Mouse (Mus musculus): ENCODE measurements around the gene Kdelr2. TPM values are rescaled to one million over a fixed set of nuclear protein-coding genes. Genes with fewer than 3 reads are reported as not detected.

Kdelr2 gene
- polyA plus RNA-seq, 1 experiment from 2014 or later: 140 TPM

Other genes starting within 250 kb of the Kdelr2 start
- 1.3 TPM in 2 replicates for gene Rbak, start 223.1 kb upstream of the Kdelr2 start, polyA plus RNA-seq (2015; fragmentation: Nextera tagmentation; extraction: Ambion mirVana)
- gene Spdye4b, start 222.8 kb upstream of the Kdelr2 start, polyA plus RNA-seq (2015; fragmentation: Nextera tagmentation; extraction: Ambion mirVana): not detected in 2 replicates
- not detected in 2 replicates for gene Spdye4a, start 176.9 kb upstream of the Kdelr2 start, polyA plus RNA-seq (2015; fragmentation: Nextera tagmentation; extraction: Ambion mirVana)
- gene Zfp12, start 168.7 kb upstream of the Kdelr2 start, polyA plus RNA-seq (2015; fragmentation: Nextera tagmentation; extraction: Ambion mirVana): 1.6 and 1.8 TPM in 2 replicates
- 0.23 and 0.44 TPM in 2 replicates for gene Zfp316, start 133.8 kb upstream of the Kdelr2 start, polyA plus RNA-seq (2015; fragmentation: Nextera tagmentation; extraction: Ambion mirVana)
- not detected in 2 replicates for gene Zfp853, start 110.2 kb upstream of the Kdelr2 start, polyA plus RNA-seq (2015; fragmentation: Nextera tagmentation; extraction: Ambion mirVana)
- 21.8 and 23.2 TPM in 2 replicates for gene E130309D02Rik, start 88.5 kb upstream of the Kdelr2 start, polyA plus RNA-seq (2015; fragmentation: Nextera tagmentation; extraction: Ambion mirVana)
- 24.9 and 26.1 TPM in 2 replicates for gene Zdhhc4, start 74.6 kb upstream of the Kdelr2 start, polyA plus RNA-seq (2015; fragmentation: Nextera tagmentation; extraction: Ambion mirVana)
- gene Grid2ip, start 46.5 kb upstream of the Kdelr2 start, polyA plus RNA-seq (2015; fragmentation: Nextera tagmentation; extraction: Ambion mirVana): not detected in 2 replicates
- 8.3 and 9.3 TPM in 2 replicates for gene Daglb, start 60.7 kb downstream of the Kdelr2 start, polyA plus RNA-seq (2015; fragmentation: Nextera tagmentation; extraction: Ambion mirVana)
- gene Rac1, start 124.2 kb downstream of the Kdelr2 start, polyA plus RNA-seq (2015; fragmentation: Nextera tagmentation; extraction: Ambion mirVana): 155 and 162 TPM in 2 replicates
- 35.7 and 37.5 TPM in 2 replicates for gene Cyth3, start 218.6 kb downstream of the Kdelr2 start, polyA plus RNA-seq (2015; fragmentation: Nextera tagmentation; extraction: Ambion mirVana)

All from liver, embryonic 15.5 days (tissue).